Mouse (Mus musculus): ENCODE measurements around the gene Plek2. TPM values are rescaled to one million over a fixed set of nuclear protein-coding genes. Genes with fewer than 3 reads are reported as not detected.

Plek2 gene
- total RNA-seq, 2 experiments from 2014 or later, result 0.36 TPM; not detected in 1

- TF ChIP-seq CTCF (IDR thresholded peaks at IDR 0.05), result no peak
- no peak for DNase-seq (ENCODE audit: extremely low spot score in 1 of 2, low spot score in 2 of 2)
- intact Hi-C loops (cut with DNase I), result no loop called here
- Histone ChIP-seq H3K27ac (no peak overlapping the region), H3K4me3 (no peak overlapping the region)
These were observed 4.1 kb upstream of the Plek2 start for GRCm38 (mm10) chr12:78910684-78911461.

GRCm38 (mm10) chr12:78908081-78908605, 1.4 kb upstream of the Plek2 start:
- intact Hi-C loops (cut with DNase I), result no loop called here
- no peak for TF ChIP-seq CTCF (IDR thresholded peaks at IDR 0.05)
- H3K4me3 ChIP-seq, result no peak overlapping the region
- DNase-seq (ENCODE audit: extremely low spot score in 1 of 2, low spot score in 2 of 2), result peak in 1 of 2 experiments; percentile 13
- H3K27ac ChIP-seq, result no peak overlapping the region

- intact Hi-C loops (cut with DNase I), result no loop called here
- Histone ChIP-seq H3K27ac (no peak overlapping the region), H3K4me3 (no peak overlapping the region)
- TF ChIP-seq CTCF (IDR thresholded peaks at IDR 0.05), result no peak
- DNase-seq (ENCODE audit: extremely low spot score in 1 of 2, low spot score in 2 of 2), result no peak
These were observed 2.3 kb downstream of the Plek2 start for GRCm38 (mm10) chr12:78904499-78904898.

- intact Hi-C loops (cut with DNase I), result no loop called here
- Histone ChIP-seq H3K27ac (no peak overlapping the region), H3K4me3 (no peak overlapping the region)
- TF ChIP-seq CTCF (IDR thresholded peaks at IDR 0.05), result no peak
- DNase-seq (ENCODE audit: extremely low spot score in 1 of 2, low spot score in 2 of 2), result no peak
These were observed 3.5 kb downstream of the Plek2 start for GRCm38 (mm10) chr12:78903313-78903712.

- no peak overlapping the region for H3K4me3 ChIP-seq
- H3K27ac ChIP-seq, result no peak overlapping the region
- TF ChIP-seq CTCF (IDR thresholded peaks at IDR 0.05), result no peak
- intact Hi-C loops (cut with DNase I), result no loop called here
- no peak for DNase-seq (ENCODE audit: extremely low spot score in 1 of 2, low spot score in 2 of 2)
These were observed 5.3 kb downstream of the Plek2 start for GRCm38 (mm10) chr12:78901467-78901866.

GRCm38 (mm10) chr12:78897861-78898260, 8.9 kb downstream of the Plek2 start:
- Histone ChIP-seq H3K4me3 (no peak overlapping the region), H3K27ac (no peak overlapping the region)
- intact Hi-C loops (cut with DNase I), result no loop called here
- DNase-seq (ENCODE audit: extremely low spot score in 1 of 2, low spot score in 2 of 2), result no peak
- TF ChIP-seq CTCF (IDR thresholded peaks at IDR 0.05), result no peak

GRCm38 (mm10) chr12:78891149-78891548, 15.6 kb downstream of the Plek2 start:
- H3K27ac ChIP-seq, result no peak overlapping the region
- DNase-seq (ENCODE audit: extremely low spot score in 1 of 2, low spot score in 2 of 2), result no peak
- TF ChIP-seq CTCF (IDR thresholded peaks at IDR 0.05), result no peak
- H3K4me3 ChIP-seq, result no peak overlapping the region
- intact Hi-C loops (cut with DNase I), result no loop called here

GRCm38 (mm10) chr12:78890062-78890461, 16.7 kb downstream of the Plek2 start:
- intact Hi-C loops (cut with DNase I), result no loop called here
- H3K4me3 ChIP-seq, result no peak overlapping the region
- H3K27ac ChIP-seq, result no peak overlapping the region
- TF ChIP-seq CTCF (IDR thresholded peaks at IDR 0.05), result no peak
- DNase-seq (ENCODE audit: extremely low spot score in 1 of 2, low spot score in 2 of 2), result no peak

GRCm38 (mm10) chr12:78874581-78874980, 32.2 kb downstream of the Plek2 start:
- H3K27ac ChIP-seq, result no peak overlapping the region
- intact Hi-C loops (cut with DNase I), result no loop called here
- DNase-seq (ENCODE audit: extremely low spot score in 1 of 2, low spot score in 2 of 2), result no peak
- TF ChIP-seq CTCF (IDR thresholded peaks at IDR 0.05), result no peak
- H3K4me3 ChIP-seq, result no peak overlapping the region

- Histone ChIP-seq H3K27ac (no peak overlapping the region), H3K4me3 (no peak overlapping the region)
- no peak for DNase-seq (ENCODE audit: extremely low spot score in 1 of 2, low spot score in 2 of 2)
- TF ChIP-seq CTCF (IDR thresholded peaks at IDR 0.05), result no peak
- intact Hi-C loops (cut with DNase I), result no loop called here
These were observed 38.6 kb downstream of the Plek2 start for GRCm38 (mm10) chr12:78868115-78868514.

GRCm38 (mm10) chr12:78865434-78865833, 41.3 kb downstream of the Plek2 start:
- Histone ChIP-seq H3K27ac (no peak overlapping the region), H3K4me3 (no peak overlapping the region)
- TF ChIP-seq CTCF (IDR thresholded peaks at IDR 0.05), result no peak; the same call in 1 of the 2 replicates
- DNase-seq (ENCODE audit: extremely low spot score in 1 of 2, low spot score in 2 of 2), result no peak
- intact Hi-C loops (cut with DNase I), result no loop called here

- H3K27ac ChIP-seq, result peak overlapping the region; percentile 98
- H3K4me3 ChIP-seq, result peak overlapping the region; percentile 96
- DNase-seq (ENCODE audit: extremely low spot score in 1 of 2, low spot score in 2 of 2), result no peak
- intact Hi-C loops (cut with DNase I), result loop anchor here (5.0 kb wide), 3 partner anchors 225 to 1780 kb away; partner anchors contain the start of genes Erh, Gphn, Pigh and Slc39a9
- no peak for TF ChIP-seq CTCF (IDR thresholded peaks at IDR 0.05)
These were observed 44.5 kb downstream of the Plek2 start for GRCm38 (mm10) chr12:78862254-78862730.

Measured in left cerebral cortex, adult 2 months (tissue).